In genomic region chr10:66640890-66641847, GRCm38 (mm10) we compare ENCODE assay signal across 11 mouse cellular contexts.
DNase-seq lines count a peak whose midpoint lies in the region; ATAC-seq lines count a peak whose summit lies in the region.
"Had no signal": no experiment of that assay in that cellular context is flagged by ENCODE, and none has a peak within 500 bp of the region (broad histone marks: within the 10 kb centered on the region; RNA-seq: fewer than 3 reads in every experiment).

No protein-coding gene starts in this region.

- no peaks in the 10 kb centered on the region for H3K4me1 ChIP-seq in midbrain, embryonic 15.5 days
- 0 out of 2 replicates have a peak, but pooled peaks cover 5% of the 10 kb centered on the region for H3K4me1 ChIP-seq in midbrain, embryonic 13.5 days (replicated peaks)
- H3K4me1 ChIP-seq in forebrain, embryonic 12.5 days = no peaks in the 10 kb centered on the region; the same call in 1 of the 2 replicates
- peaks cover 5% of the 10 kb centered on the region for H3K4me1 ChIP-seq in heart, embryonic 12.5 days (replicated peaks)

- peak; percentile 66 to 81 for DNase-seq in layer of hippocampus, postnatal 14 days (ENCODE audit: low spot score in 2 of 2)
- peak; percentile 34 for DNase-seq in telencephalon, adult 2 months (ENCODE audit: low read depth, low spot score)
- no peak for DNase-seq in neural tube, embryonic 10.5 days (ENCODE audit: extremely low spot score, low spot score)
- no peak for DNase-seq in urinary bladder, adult 2 months (ENCODE audit: low spot score)
- DNase-seq: heart, postnatal 36 days; lung, adult 18-20 months had no signal

- ATAC-seq in midbrain, embryonic 15.5 days (replicated peaks) = 0 out of 2 replicates have a peak, but pooled peaks have one; percentile 33
- ATAC-seq in midbrain, embryonic 13.5 days = no peak
- ATAC-seq in forebrain, embryonic 12.5 days (ENCODE audit: low FRiP score) = peak; percentile 20; the same call in 1 of the 2 replicates
- no peak for ATAC-seq in heart, embryonic 12.5 days (ENCODE audit: insufficient number of reproducible peaks, low FRiP score)

- H3K9me3 ChIP-seq in midbrain, embryonic 15.5 days = no peaks in the 10 kb centered on the region
- H3K9me3 ChIP-seq in midbrain, embryonic 13.5 days = no peaks in the 10 kb centered on the region
- H3K9me3 ChIP-seq in forebrain, embryonic 12.5 days = no peaks in the 10 kb centered on the region
- 0 out of 2 replicates have a peak, but pooled peaks cover 4% of the 10 kb centered on the region for H3K9me3 ChIP-seq in heart, embryonic 12.5 days (replicated peaks)

- WGBS in midbrain, embryonic 15.5 days = 60% methylated on average over 24 of the region's 24 CpGs
- WGBS in midbrain, embryonic 13.5 days = 62% methylated on average over 24 of the region's 24 CpGs
- 54% methylated on average over 24 of the region's 24 CpGs for WGBS in forebrain, embryonic 12.5 days
- WGBS in heart, embryonic 12.5 days = 70% methylated on average over 24 of the region's 24 CpGs

- no peak overlapping the region for H3K27ac ChIP-seq in midbrain, embryonic 15.5 days
- H3K27ac ChIP-seq in midbrain, embryonic 13.5 days = no peak overlapping the region
- H3K27ac ChIP-seq in forebrain, embryonic 12.5 days = no peak overlapping the region
- H3K27ac ChIP-seq in heart, embryonic 12.5 days (ENCODE audit: poor library complexity, severe bottlenecking) = no peak overlapping the region

- H3K4me3 ChIP-seq in midbrain, embryonic 15.5 days = no peak overlapping the region
- no peak overlapping the region for H3K4me3 ChIP-seq in midbrain, embryonic 13.5 days (replicated peaks)
- H3K4me3 ChIP-seq in forebrain, embryonic 12.5 days (replicated peaks) = no peak overlapping the region
- H3K4me3 ChIP-seq in heart, embryonic 12.5 days = no peak overlapping the region

- H3K36me3 ChIP-seq in midbrain, embryonic 15.5 days (replicated peaks) = no peaks in the 10 kb centered on the region
- no peaks in the 10 kb centered on the region for H3K36me3 ChIP-seq in midbrain, embryonic 13.5 days
- no peaks in the 10 kb centered on the region for H3K36me3 ChIP-seq in forebrain, embryonic 12.5 days (replicated peaks)
- H3K36me3 ChIP-seq in heart, embryonic 12.5 days = no peaks in the 10 kb centered on the region
- H3K36me3 ChIP-seq: G1E had no signal

- H3K4me2 ChIP-seq in midbrain, embryonic 15.5 days = no peak overlapping the region
- H3K4me2 ChIP-seq in midbrain, embryonic 13.5 days (replicated peaks) = no peak overlapping the region
- no peak overlapping the region; the same call in 1 of the 2 replicates for H3K4me2 ChIP-seq in forebrain, embryonic 12.5 days
- H3K4me2 ChIP-seq in heart, embryonic 12.5 days = no peak overlapping the region

- no peaks in the 10 kb centered on the region for H3K27me3 ChIP-seq in midbrain, embryonic 15.5 days (replicated peaks)
- no peaks in the 10 kb centered on the region for H3K27me3 ChIP-seq in midbrain, embryonic 13.5 days
- H3K27me3 ChIP-seq in forebrain, embryonic 12.5 days = no peaks in the 10 kb centered on the region
- 0 out of 2 replicates have a peak, but pooled peaks cover 3% of the 10 kb centered on the region for H3K27me3 ChIP-seq in heart, embryonic 12.5 days (replicated peaks)

- H3K9ac ChIP-seq in midbrain, embryonic 15.5 days = no peak overlapping the region
- no peak overlapping the region for H3K9ac ChIP-seq in midbrain, embryonic 13.5 days (replicated peaks)
- no peak overlapping the region for H3K9ac ChIP-seq in forebrain, embryonic 12.5 days
- H3K9ac ChIP-seq in heart, embryonic 12.5 days = no peak overlapping the region

Comparison
In these comparisons a context has a peak if more than half of its experiments do, and no peak if none do; other contexts are left out.
1. ATAC-seq: peak in midbrain, embryonic 15.5 days (single experiment) and forebrain, embryonic 12.5 days (single experiment); none in midbrain, embryonic 13.5 days (single experiment) and heart, embryonic 12.5 days (single experiment).
2. DNase-seq: peak in layer of hippocampus, postnatal 14 days (2 of 2) and telencephalon, adult 2 months (single experiment); none in neural tube, embryonic 10.5 days (single experiment) and urinary bladder, adult 2 months (single experiment).